Mouse (Mus musculus) midbrain, embryonic 16.5 days (tissue): ENCODE measurements around the gene Zcchc24. TPM values are rescaled to one million over a fixed set of nuclear protein-coding genes. Genes with fewer than 3 reads are reported as not detected.
A peak's percentile ranks its signal among the peaks of the same experiment; 100 is the strongest.
"Not testable (repeated sequence)": the region's sequence is repeated elsewhere in the genome, so short reads cannot be mapped to it uniquely, and the experiment has no call there.

Source experiments
- ATAC-seq: fragments of 200-750 bp; cut with Nextera tagmentation; 2 replicates; pipeline ENCODE4 v1.8.0; 2017; ENCODE audit warnings: moderate TSS enrichment
- H3K27ac ChIP-seq: fragments of 300-500 bp; sonication (generic); 2 replicates; pipeline ENCODE4 v1.5.1; 2014; ENCODE audit warnings: mild to moderate bottlenecking, low read length, mixed read lengths
- H3K27me3 ChIP-seq: fragments of 300-500 bp; sonication (generic); 2 replicates; pipeline ENCODE4 v1.6.1; 2014; ENCODE audit warnings: low read depth, low read length, mixed read lengths; ENCODE audit not compliant: control insufficient read depth, insufficient read depth
- H3K36me3 ChIP-seq: fragments of 300-500 bp; sonication (generic); 2 replicates; pipeline ENCODE4 v1.6.1; 2014; ENCODE audit warnings: mild to moderate bottlenecking, low read length, moderate library complexity, mixed read lengths; ENCODE audit not compliant: control insufficient read depth, insufficient read depth
- H3K4me1 ChIP-seq: fragments of 300-500 bp; sonication (generic); 2 replicates; pipeline ENCODE4 v1.6.1; 2014; ENCODE audit warnings: mild to moderate bottlenecking, low read length, mixed read lengths; ENCODE audit not compliant: control insufficient read depth, insufficient read depth
- H3K4me2 ChIP-seq: fragments of 300-500 bp; sonication (generic); 2 replicates; pipeline ENCODE4 v1.6.1; 2014; ENCODE audit warnings: mild to moderate bottlenecking, low read length, mixed read lengths
- H3K4me3 ChIP-seq: fragments of 300-500 bp; sonication (generic); 2 replicates; pipeline ENCODE4 v1.5.1; 2014; ENCODE audit warnings: low read depth, mild to moderate bottlenecking, low read length, moderate library complexity, mixed read lengths
- H3K9ac ChIP-seq: fragments of 300-500 bp; sonication (generic); 2 replicates; pipeline ENCODE4 v1.6.1; 2014; ENCODE audit warnings: low read depth, low read length, mixed read lengths
- H3K9me3 ChIP-seq: fragments of 300-500 bp; sonication (generic); replicated peaks from 2 replicates; pipeline ENCODE4 v1.6.1; 2014; ENCODE audit warnings: mild to moderate bottlenecking, low read length, mixed read lengths; ENCODE audit not compliant: control insufficient read depth, poor library complexity, severe bottlenecking
- WGBS: fragments of 180-500 bp; shearing (Covaris S2); extraction: QIAGEN DNeasy Blood & Tissue Kit; methylation state at CpG from one replicate; pipeline ENCODE4 v1.1.7; 2014; 5-methylcytosine and 5-hydroxymethylcytosine counted together
- polyA plus RNA-seq: library from polyadenylated mRNA; unstranded; fragments of >200 nt; fragmentation: Nextera tagmentation; extraction: Ambion mirVana; gene quantifications from 2 replicates; pipeline ENCODE4 v1.2.1, GENCODE M21; 2015

Zcchc24 gene
- polyA plus RNA-seq: 11.0 and 12.2 TPM in 2 replicates

- WGBS: under 1% methylated on average over 25 of the region's 55 CpGs
- H3K36me3 ChIP-seq: no peaks in the 10 kb centered on the region
Observed at GRCm38 (mm10) chr14:25768915-25769625, at the start of gene Zcchc24. Zcchc24 (minus strand) TSS chr14:25769039.

DNA sequence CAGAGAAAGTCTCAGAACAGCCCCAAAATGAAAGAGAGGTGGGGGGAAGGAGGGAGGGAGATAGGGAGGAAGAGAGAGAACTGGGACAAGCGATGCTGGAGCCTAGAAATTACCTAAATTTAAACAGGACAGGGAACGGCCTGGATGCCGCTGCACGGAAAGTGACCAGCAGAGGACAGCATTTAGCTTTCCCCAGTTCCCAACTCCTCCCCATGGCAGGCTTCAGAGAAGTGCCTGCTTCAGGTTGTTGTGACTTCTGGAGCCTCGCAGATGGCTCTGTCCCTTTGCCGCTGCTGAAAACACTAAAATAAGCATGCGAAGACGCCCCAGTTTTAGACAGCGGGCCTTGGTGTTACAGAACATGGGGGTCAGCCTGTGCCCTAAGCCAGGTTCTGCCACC lies 47.6 kb upstream of the Zcchc24 start:
- no peak overlapping the region for H3K27ac ChIP-seq
- WGBS: 10% methylated on average over 9 of the region's 9 CpGs
- no peak overlapping the region for H3K4me2 ChIP-seq
- H3K4me1 ChIP-seq: no peaks in the 10 kb centered on the region
- no peaks in the 10 kb centered on the region for H3K27me3 ChIP-seq
- no peak overlapping the region for H3K4me3 ChIP-seq
- 0 out of 2 replicates have a peak, but pooled peaks have one; percentile 67 for ATAC-seq
- H3K9ac ChIP-seq: no peak overlapping the region
- H3K36me3 ChIP-seq: no peaks in the 10 kb centered on the region
- no peaks in the 10 kb centered on the region for H3K9me3 ChIP-seq

More at GRCm38 (mm10) chr14:25768915-25769625, at the start of gene Zcchc24:
- Histone ChIP-seq H3K9ac (peak within 1 kb of the TSS; percentile 65), H3K27me3 (no peaks in the 10 kb centered on the region), H3K4me3 (peak within 1 kb of the TSS; percentile 51), H3K4me2 (peak within 1 kb of the TSS; percentile 96), H3K4me1 (peaks cover 6% of the 10 kb centered on the region), H3K9me3 (no peaks in the 10 kb centered on the region), H3K27ac (peak within 1 kb of the TSS; percentile 64)
- peak; percentile 82 for ATAC-seq

DNA sequence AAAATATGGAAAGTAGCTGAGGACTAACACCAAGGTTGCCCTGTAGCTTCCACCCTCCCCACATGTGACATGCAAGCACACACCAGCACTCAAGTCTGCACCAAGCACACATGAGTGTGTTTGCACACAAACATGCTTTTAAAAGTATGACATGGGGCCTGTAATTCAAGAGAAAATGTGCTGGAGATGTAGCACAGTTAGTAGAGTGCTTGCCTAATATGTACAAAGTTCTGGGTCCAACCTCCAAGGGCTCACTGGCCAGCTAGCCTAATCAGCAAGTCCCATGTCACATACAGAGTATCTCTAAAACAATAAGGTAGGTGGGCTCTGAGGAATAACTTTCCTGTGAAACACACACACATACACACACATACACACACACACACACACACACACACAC lies 45.3 kb upstream of the Zcchc24 start:
- Histone ChIP-seq H3K9ac (no peak overlapping the region), H3K27ac (no peak overlapping the region), H3K4me1 (no peaks in the 10 kb centered on the region), H3K36me3 (no peaks in the 10 kb centered on the region), H3K9me3 (no peaks in the 10 kb centered on the region), H3K4me3 (no peak overlapping the region), H3K4me2 (no peak overlapping the region), H3K27me3 (no peaks in the 10 kb centered on the region)
- no peak for ATAC-seq

DNA sequence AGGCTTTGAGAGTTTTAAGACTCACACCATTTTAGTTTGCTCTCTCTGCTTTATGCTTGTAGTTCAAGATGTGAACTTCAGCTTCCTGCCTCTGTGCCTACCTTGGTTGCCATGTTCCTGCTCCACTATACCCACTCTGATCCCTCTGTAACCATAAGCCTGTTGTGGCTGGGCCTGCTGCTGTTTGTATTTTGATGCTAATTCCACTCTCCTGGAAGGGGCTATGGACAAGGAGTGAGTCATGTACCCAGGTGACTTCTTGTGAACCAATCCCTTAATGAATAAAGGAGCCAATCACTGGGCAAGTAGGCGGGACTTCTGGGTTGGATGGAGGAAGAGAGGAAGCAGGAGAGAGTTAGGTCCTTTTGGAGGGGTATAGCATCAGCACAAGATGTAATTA lies 42.2 kb upstream of the Zcchc24 start:
- H3K27ac ChIP-seq, H3K4me1 ChIP-seq, ATAC-seq, H3K36me3 ChIP-seq, H3K9ac ChIP-seq, H3K27me3 ChIP-seq, H3K4me2 ChIP-seq, H3K4me3 ChIP-seq, H3K9me3 ChIP-seq: not testable (repeated sequence)
- WGBS: 69% methylated on average over 1 of the region's 1 CpGs

DNA sequence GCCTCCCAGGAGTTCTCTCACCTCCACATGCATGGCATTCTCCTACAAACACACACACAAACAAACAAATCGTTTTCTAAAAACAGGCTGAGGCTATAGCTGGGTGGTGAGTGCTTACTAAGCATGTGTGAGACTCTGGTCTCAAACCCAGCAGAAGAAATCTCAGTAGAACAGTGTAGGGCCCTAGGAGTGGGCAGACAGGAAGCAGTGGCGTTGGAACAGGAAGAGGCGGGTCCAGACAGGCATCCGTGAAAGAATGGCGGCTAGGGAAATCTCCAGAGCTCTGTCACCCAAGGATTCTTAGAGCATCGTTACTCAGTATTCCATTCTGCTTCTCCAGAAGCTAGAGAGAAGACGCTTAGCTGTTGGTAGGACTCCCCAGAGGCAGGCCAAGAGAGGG lies 37.7 kb upstream of the Zcchc24 start:
- no peak overlapping the region for H3K9ac ChIP-seq
- H3K27ac ChIP-seq: no peak overlapping the region
- no peaks in the 10 kb centered on the region; the same call in 1 of the 2 replicates for H3K4me1 ChIP-seq
- H3K4me3 ChIP-seq: no peak overlapping the region
- no peaks in the 10 kb centered on the region for H3K36me3 ChIP-seq
- WGBS: 95% methylated on average over 7 of the region's 7 CpGs
- no peaks in the 10 kb centered on the region for H3K9me3 ChIP-seq
- H3K4me2 ChIP-seq: no peak overlapping the region
- no peak for ATAC-seq
- H3K27me3 ChIP-seq: no peaks in the 10 kb centered on the region

- no peaks in the 10 kb centered on the region; the same call in 1 of the 2 replicates for H3K4me1 ChIP-seq
- ATAC-seq: no peak
- H3K9me3 ChIP-seq: no peaks in the 10 kb centered on the region
- H3K9ac ChIP-seq: no peak overlapping the region
- no peaks in the 10 kb centered on the region for H3K36me3 ChIP-seq
- peak overlapping the region; percentile 26 for H3K27ac ChIP-seq
- H3K4me2 ChIP-seq: no peak overlapping the region
- no peaks in the 10 kb centered on the region for H3K27me3 ChIP-seq
- WGBS: 55% methylated on average over 7 of the region's 7 CpGs
- no peak overlapping the region for H3K4me3 ChIP-seq
Observed at GRCm38 (mm10) chr14:25805871-25806270, 37.0 kb upstream of the Zcchc24 start.

- no peaks in the 10 kb centered on the region; the same call in 1 of the 2 replicates for H3K4me1 ChIP-seq
- H3K27me3 ChIP-seq: no peaks in the 10 kb centered on the region; the same call in 1 of the 2 replicates
- WGBS: 28% methylated on average over 3 of the region's 3 CpGs
- ATAC-seq: no peak
- H3K36me3 ChIP-seq: no peaks in the 10 kb centered on the region
- no peaks in the 10 kb centered on the region for H3K9me3 ChIP-seq
- H3K4me2 ChIP-seq: no peak overlapping the region
- H3K9ac ChIP-seq: no peak overlapping the region
- no peak overlapping the region for H3K4me3 ChIP-seq
- H3K27ac ChIP-seq: no peak overlapping the region
Observed at GRCm38 (mm10) chr14:25803246-25803809, 34.5 kb upstream of the Zcchc24 start.

DNA sequence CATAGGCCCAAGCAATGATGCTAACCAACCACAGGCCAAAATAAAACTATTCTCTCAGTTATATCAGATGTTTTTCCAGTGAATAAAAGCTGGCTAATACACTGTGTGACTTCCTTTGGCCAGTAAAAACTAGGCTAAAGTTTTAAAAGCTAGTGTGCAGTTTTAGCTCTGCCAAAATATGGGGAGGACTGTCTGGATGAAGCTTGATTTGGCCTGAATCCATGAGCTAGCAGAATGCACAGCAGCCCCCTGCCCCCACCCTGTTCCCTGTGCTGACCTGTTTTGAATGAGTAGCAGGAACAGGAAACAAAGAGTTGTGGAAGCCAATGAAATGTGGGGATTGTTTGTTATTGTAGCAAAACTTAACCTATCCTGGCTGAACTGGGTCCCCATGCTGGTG lies 33.7 kb upstream of the Zcchc24 start:
- Histone ChIP-seq H3K4me1 (no peaks in the 10 kb centered on the region; the same call in 1 of the 2 replicates), H3K36me3 (no peaks in the 10 kb centered on the region), H3K9me3 (no peaks in the 10 kb centered on the region), H3K4me2 (no peak overlapping the region), H3K27me3 (no peaks in the 10 kb centered on the region; the same call in 1 of the 2 replicates), H3K27ac (no peak overlapping the region), H3K9ac (no peak overlapping the region), H3K4me3 (no peak overlapping the region)
- ATAC-seq: no peak
